Mouse (Mus musculus) liver, embryonic 13.5 days (tissue): Measurements from ENCODE around the gene Smtn. TPM values are rescaled to one million over a fixed set of nuclear protein-coding genes. Genes with fewer than 3 reads are reported as not detected.

Experiments used
- ATAC-seq: fragments of 200-750 bp; cut with Nextera tagmentation; 2 replicates; pipeline ENCODE4 v1.8.0; 2017; ENCODE audit warnings: low read depth, mild to moderate bottlenecking, moderate number of reproducible peaks, moderate library complexity
- DNase-seq: peaks from one replicate; pipeline ENCODE4 v3.0.0; 2022
- H3K27ac ChIP-seq: fragments of 300-500 bp; sonication (generic); 2 replicates; pipeline ENCODE4 v1.5.1; 2015; ENCODE audit warnings: moderate library complexity, mild to moderate bottlenecking, inconsistent platforms
- H3K27me3 ChIP-seq: fragments of 300-500 bp; sonication (generic); 2 replicates; pipeline ENCODE4 v1.6.1; 2015; ENCODE audit warnings: mild to moderate bottlenecking, inconsistent platforms
- H3K36me3 ChIP-seq: fragments of 300-500 bp; sonication (generic); 2 replicates; pipeline ENCODE4 v1.6.1; 2015; ENCODE audit warnings: mild to moderate bottlenecking, inconsistent platforms
- H3K4me1 ChIP-seq: fragments of 300-500 bp; sonication (generic); replicated peaks from 2 replicates; pipeline ENCODE4 v1.6.1; 2015; ENCODE audit warnings: inconsistent platforms
- H3K4me2 ChIP-seq: fragments of 300-500 bp; sonication (generic); 2 replicates; pipeline ENCODE4 v1.6.1; 2015; ENCODE audit warnings: inconsistent platforms, mild to moderate bottlenecking, moderate library complexity
- H3K4me3 ChIP-seq: fragments of 300-500 bp; sonication (generic); replicated peaks from 2 replicates; pipeline ENCODE4 v1.5.1; 2015; ENCODE audit warnings: mild to moderate bottlenecking, inconsistent platforms
- H3K9ac ChIP-seq: fragments of 300-500 bp; sonication (generic); 2 replicates; pipeline ENCODE4 v1.6.1; 2015; ENCODE audit warnings: mild to moderate bottlenecking, inconsistent platforms
- H3K9me3 ChIP-seq: fragments of 300-500 bp; sonication (generic); replicated peaks from 2 replicates; pipeline ENCODE4 v1.6.1; 2016; ENCODE audit warnings: inconsistent platforms
- WGBS: fragments of 180-500 bp; shearing (Covaris S2); methylation state at CpG from one replicate; pipeline ENCODE4 v1.1.7; 2015; ENCODE audit not compliant: insufficient replicate concordance; 5-methylcytosine and 5-hydroxymethylcytosine counted together
- polyA plus RNA-seq: library from polyadenylated mRNA; unstranded; fragments of >200 nt; fragmentation: Nextera tagmentation; extraction: Ambion mirVana; gene quantifications from 2 replicates; pipeline ENCODE4 v1.2.1, GENCODE M21; 2015

Smtn gene
- polyA plus RNA-seq, 1 experiment from 2014 or later, result 10.5 TPM

GRCm38 (mm10) chr11:3535406-3535986, 4.9 kb downstream of the Smtn start:
- under 1% methylated on average over 36 of the region's 36 CpGs for WGBS
- H3K9me3 ChIP-seq, result no peaks in the 10 kb centered on the region
- ATAC-seq, result peak; percentile 69

GRCm38 (mm10) chr11:3534956-3535355, 5.5 kb downstream of the Smtn start:
- peaks cover 49% of the 10 kb centered on the region for H3K4me1 ChIP-seq
- H3K4me3 ChIP-seq, result no peak overlapping the region
- peak overlapping the region; percentile 86 for H3K4me2 ChIP-seq
- H3K9ac ChIP-seq, result no peak overlapping the region
- no peaks in the 10 kb centered on the region for H3K27me3 ChIP-seq
- no peak for ATAC-seq
- no peak for DNase-seq
- 10% methylated on average over 8 of the region's 8 CpGs for WGBS
- no peaks in the 10 kb centered on the region for H3K9me3 ChIP-seq
- H3K36me3 ChIP-seq, result peaks cover 30% of the 10 kb centered on the region
- H3K27ac ChIP-seq, result no peak overlapping the region

More at GRCm38 (mm10) chr11:3535406-3535986, 4.9 kb downstream of the Smtn start:
- H3K27ac ChIP-seq, result peak overlapping the region; percentile 78
- H3K36me3 ChIP-seq, result peaks cover 25% of the 10 kb centered on the region
- H3K9ac ChIP-seq, result peak overlapping the region; percentile 68
- peak; percentile 84 for DNase-seq
- peak overlapping the region; percentile 86 for H3K4me2 ChIP-seq
- peak overlapping the region; percentile 59 for H3K4me3 ChIP-seq
- no peaks in the 10 kb centered on the region for H3K27me3 ChIP-seq
- H3K4me1 ChIP-seq, result peaks cover 49% of the 10 kb centered on the region

DNA sequence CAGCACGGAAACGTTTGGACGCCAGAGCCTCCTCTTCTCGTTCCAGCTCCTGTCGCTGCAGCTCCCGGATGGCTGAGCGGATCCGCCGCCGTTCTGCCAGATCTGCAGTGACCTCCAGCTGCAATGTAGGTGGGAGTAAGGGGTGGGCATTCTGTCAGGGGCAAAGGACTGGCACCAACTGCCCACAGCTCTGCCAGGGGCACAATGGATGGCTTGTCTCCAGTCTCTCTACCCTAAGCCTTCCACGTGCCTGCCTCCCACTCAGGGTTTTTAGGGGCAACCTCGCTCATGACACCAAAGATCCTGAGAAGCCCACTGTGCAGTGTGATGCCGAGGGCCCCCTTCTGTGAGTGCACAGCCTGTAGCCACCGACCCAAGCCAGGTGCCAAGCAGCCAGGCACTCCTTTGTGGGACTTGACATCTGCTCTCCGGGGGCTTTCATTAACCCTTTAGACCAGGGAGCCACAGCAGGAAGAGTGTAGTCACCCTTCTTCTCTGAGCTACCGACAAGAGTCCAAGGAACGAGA, 6.9 kb downstream of the Smtn start:
- DNase-seq, result no peak
- Histone ChIP-seq H3K4me2 (no peak overlapping the region), H3K27ac (no peak overlapping the region), H3K4me1 (peaks cover 36% of the 10 kb centered on the region), H3K4me3 (no peak overlapping the region), H3K9ac (no peak overlapping the region), H3K9me3 (no peaks in the 10 kb centered on the region), H3K27me3 (no peaks in the 10 kb centered on the region), H3K36me3 (peaks cover 44% of the 10 kb centered on the region)
- WGBS, result 72% methylated on average over 17 of the region's 17 CpGs
- no peak for ATAC-seq

DNA sequence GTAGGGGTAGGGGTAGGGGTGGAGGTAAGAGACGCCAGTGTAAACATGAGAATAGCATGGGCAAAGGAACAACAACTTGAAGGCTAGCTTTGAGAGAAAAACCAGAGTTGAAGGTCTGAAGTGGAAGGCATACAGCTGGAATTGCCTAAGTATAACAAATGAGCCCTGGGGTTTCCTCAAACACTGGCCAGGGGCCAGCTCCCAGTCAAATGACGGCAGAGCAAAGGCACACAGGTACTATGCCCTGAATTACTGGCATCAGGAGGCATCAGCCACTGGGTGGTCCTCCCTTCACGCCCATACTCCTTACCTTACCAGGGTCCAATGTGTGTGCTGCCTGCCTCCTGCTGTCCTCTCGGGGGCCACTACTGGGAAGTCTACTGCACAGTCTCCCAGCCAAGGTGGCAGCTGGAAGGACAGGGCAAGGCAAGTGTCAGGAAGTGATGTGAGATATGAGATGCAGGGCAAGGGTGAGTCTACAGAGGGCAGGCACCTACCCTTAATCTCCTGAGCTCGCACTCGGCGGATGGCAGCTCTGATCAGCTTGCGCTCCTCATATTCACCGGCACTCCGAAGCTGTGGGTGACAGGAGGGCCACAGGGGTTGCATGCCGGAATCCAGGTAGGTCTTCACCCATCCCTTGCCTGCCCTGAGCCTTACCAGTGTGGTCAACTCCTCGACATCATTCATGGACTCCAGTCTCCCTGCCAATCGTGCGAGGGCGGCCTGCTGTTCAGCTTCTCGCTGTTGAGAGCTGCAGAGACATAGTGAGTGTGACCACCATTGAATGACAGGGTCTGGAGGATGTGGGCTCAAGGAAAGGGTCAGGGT, 8.1 kb downstream of the Smtn start:
- Histone ChIP-seq H3K36me3 (peaks cover 53% of the 10 kb centered on the region), H3K9me3 (no peaks in the 10 kb centered on the region), H3K4me1 (peaks cover 24% of the 10 kb centered on the region), H3K9ac (no peak overlapping the region), H3K27me3 (no peaks in the 10 kb centered on the region), H3K4me2 (no peak overlapping the region), H3K27ac (no peak overlapping the region), H3K4me3 (no peak overlapping the region)
- WGBS, result 78% methylated on average over 16 of the region's 16 CpGs
- DNase-seq (no peak), ATAC-seq (no peak)

DNA sequence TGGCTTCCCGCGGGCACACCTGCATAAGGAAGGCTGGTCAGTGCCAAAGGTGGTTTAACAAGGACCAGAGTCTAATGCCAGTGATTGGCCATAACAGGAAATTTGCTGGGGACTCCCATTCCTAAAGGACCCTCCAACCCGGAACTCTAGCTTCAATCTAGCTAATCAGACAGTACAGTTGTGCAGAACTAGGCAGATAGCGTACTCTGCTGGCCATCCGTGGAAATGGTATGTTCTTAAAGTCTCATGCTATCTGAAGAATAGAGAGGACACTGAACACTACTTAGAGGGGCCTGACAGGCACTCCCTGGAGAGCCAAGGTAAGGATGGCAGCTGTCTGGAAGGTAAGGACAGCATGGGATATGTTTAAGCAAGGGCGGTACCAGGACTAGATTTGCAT, 8.8 kb downstream of the Smtn start:
- Histone ChIP-seq H3K9me3 (no peaks in the 10 kb centered on the region), H3K27me3 (no peaks in the 10 kb centered on the region), H3K36me3 (peaks cover 56% of the 10 kb centered on the region), H3K4me1 (peaks cover 18% of the 10 kb centered on the region), H3K4me3 (no peak overlapping the region), H3K9ac (no peak overlapping the region), H3K4me2 (no peak overlapping the region), H3K27ac (no peak overlapping the region)
- 68% methylated on average over 6 of the region's 6 CpGs for WGBS
- DNase-seq (no peak), ATAC-seq (no peak)

DNA sequence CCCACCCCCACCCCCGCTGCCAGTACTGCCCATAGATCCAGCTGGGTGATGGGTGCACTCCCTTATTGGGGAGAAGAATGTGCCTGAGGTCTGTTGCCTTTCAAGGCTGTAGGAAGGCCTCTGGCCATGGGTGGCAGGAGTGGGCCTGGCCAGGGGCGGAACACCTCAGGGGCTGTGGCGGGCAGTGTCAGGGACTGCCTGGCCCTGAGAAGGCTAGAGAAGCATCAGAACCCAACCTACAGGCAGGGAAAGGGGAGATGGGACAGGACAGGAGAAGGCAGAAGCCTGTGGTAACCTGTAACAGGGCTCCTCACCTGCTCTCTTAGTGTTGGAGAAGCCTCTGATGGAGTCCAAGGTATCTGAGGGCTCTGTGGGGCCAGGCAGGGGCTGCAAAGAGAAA, 9.7 kb downstream of the Smtn start:
- H3K4me2 ChIP-seq, result no peak overlapping the region
- H3K9me3 ChIP-seq, result no peaks in the 10 kb centered on the region
- no peak overlapping the region for H3K9ac ChIP-seq
- ATAC-seq, result no peak
- no peak overlapping the region for H3K4me3 ChIP-seq
- no peaks in the 10 kb centered on the region for H3K27me3 ChIP-seq
- H3K27ac ChIP-seq, result no peak overlapping the region
- no peak for DNase-seq
- H3K36me3 ChIP-seq, result peaks cover 56% of the 10 kb centered on the region
- H3K4me1 ChIP-seq, result peaks cover 9% of the 10 kb centered on the region
- WGBS, result 55% methylated on average over 3 of the region's 3 CpGs

DNA sequence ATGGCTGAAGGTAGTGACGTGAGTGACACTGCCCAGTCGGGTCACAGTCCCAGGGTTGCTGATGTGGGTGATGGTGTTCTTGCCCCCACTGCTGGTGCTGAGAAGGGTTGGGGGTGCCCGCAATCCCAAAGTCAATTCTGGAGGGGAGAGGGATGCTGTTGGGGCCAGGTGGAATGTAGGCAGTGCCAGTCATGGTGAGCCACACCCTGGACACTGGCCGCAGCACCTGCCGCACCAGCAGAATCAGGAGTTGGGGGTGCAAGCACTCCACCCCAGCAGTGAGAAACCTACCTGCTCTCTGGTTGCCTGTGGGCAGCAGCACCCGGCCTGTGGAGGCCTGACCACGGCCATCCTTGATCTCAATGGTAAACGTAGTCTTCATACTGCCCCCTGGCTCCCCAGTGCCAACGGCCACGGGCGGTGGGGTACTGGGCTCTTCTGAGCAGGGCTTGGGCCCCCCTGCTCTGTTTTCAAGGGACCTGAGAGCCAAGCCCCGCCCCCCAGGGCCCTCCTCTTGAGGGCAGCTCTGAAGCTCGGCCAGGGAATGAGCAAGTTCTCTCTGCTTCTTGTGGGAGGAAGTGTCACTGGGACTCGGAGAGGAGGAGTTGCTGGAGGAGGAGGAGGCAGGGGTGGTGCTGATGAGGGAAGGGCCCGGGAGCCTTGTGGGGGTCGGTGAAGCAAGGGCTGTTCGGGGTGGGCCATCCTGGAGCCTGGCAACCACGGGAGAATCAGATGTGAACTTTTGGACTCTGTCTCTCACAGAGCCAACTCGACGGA, 10.7 kb downstream of the Smtn start:
- DNase-seq (no peak), ATAC-seq (no peak)
- Histone ChIP-seq H3K27ac (no peak overlapping the region), H3K4me3 (no peak overlapping the region), H3K4me2 (no peak overlapping the region), H3K9me3 (no peaks in the 10 kb centered on the region), H3K9ac (no peak overlapping the region), H3K27me3 (no peaks in the 10 kb centered on the region), H3K4me1 (no peaks in the 10 kb centered on the region), H3K36me3 (peaks cover 65% of the 10 kb centered on the region)
- WGBS, result 67% methylated on average over 20 of the region's 20 CpGs

GRCm38 (mm10) chr11:3528208-3528607, 12.2 kb downstream of the Smtn start:
- H3K27ac ChIP-seq, result no peak overlapping the region
- DNase-seq (no peak), ATAC-seq (no peak)
- no peaks in the 10 kb centered on the region for H3K9me3 ChIP-seq
- H3K9ac ChIP-seq, result no peak overlapping the region
- no peaks in the 10 kb centered on the region for H3K4me1 ChIP-seq
- 70% methylated on average over 6 of the region's 6 CpGs for WGBS
- H3K27me3 ChIP-seq, result no peaks in the 10 kb centered on the region
- no peak overlapping the region for H3K4me3 ChIP-seq
- H3K36me3 ChIP-seq, result peaks cover 72% of the 10 kb centered on the region
- H3K4me2 ChIP-seq, result no peak overlapping the region

GRCm38 (mm10) chr11:3527766-3528165, 12.6 kb downstream of the Smtn start:
- 76% methylated on average over 8 of the region's 8 CpGs for WGBS

DNA sequence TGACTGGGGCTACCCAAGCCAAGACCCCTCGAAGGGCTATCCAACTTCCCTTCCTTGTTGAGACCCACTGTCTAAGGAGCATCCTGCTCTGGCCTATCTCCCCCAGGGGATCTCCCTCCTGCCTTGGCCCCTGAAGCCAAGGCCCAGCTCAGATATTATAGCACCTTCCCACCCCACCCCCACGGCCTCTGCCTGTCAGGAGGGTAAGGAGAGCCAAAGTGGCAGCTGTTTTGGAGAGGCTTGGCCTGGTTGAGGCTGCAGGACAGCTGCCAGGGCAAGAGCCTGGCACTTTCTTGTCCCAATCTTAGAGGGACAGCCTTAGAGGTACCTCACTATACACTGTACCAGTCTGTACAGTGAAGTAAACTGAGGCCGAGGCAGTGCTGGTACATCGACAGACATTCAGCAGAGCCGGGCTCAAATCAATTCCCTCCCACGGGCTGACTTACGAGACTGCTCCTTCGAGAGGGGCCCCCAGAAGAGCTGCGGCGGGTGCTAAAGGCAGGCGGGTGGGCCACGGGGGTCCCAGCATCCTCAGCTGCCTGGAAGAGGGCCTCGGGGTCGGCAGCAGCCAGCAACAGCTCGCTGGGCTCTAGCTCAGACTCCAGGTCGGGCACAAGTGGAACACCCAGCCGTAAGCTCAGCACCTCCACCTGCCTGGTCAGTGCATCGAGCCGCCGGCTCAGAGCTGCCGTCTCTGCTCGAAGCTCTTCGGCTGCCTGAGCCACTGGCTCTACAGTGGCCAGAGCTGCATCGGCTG, 13.3 kb downstream of the Smtn start:
- Histone ChIP-seq H3K4me1 (no peaks in the 10 kb centered on the region), H3K27me3 (no peaks in the 10 kb centered on the region), H3K4me2 (no peak overlapping the region), H3K27ac (no peak overlapping the region), H3K9me3 (no peaks in the 10 kb centered on the region), H3K36me3 (peaks cover 73% of the 10 kb centered on the region), H3K9ac (no peak overlapping the region), H3K4me3 (no peak overlapping the region)
- WGBS, result 83% methylated on average over 24 of the region's 24 CpGs
- ATAC-seq, result no peak
- no peak for DNase-seq

More at GRCm38 (mm10) chr11:3527766-3528165, 12.6 kb downstream of the Smtn start:
- DNase-seq (no peak), ATAC-seq (no peak)
- H3K27ac ChIP-seq, result no peak overlapping the region
- no peak overlapping the region for H3K4me3 ChIP-seq
- peaks cover 73% of the 10 kb centered on the region for H3K36me3 ChIP-seq
- no peak overlapping the region for H3K9ac ChIP-seq
- H3K4me2 ChIP-seq, result no peak overlapping the region
- H3K27me3 ChIP-seq, result no peaks in the 10 kb centered on the region
- H3K9me3 ChIP-seq, result no peaks in the 10 kb centered on the region
- H3K4me1 ChIP-seq, result no peaks in the 10 kb centered on the region
